Mouse (Mus musculus): Measurements from ENCODE around the gene F2rl3.

The F2rl3 gene

DNA sequence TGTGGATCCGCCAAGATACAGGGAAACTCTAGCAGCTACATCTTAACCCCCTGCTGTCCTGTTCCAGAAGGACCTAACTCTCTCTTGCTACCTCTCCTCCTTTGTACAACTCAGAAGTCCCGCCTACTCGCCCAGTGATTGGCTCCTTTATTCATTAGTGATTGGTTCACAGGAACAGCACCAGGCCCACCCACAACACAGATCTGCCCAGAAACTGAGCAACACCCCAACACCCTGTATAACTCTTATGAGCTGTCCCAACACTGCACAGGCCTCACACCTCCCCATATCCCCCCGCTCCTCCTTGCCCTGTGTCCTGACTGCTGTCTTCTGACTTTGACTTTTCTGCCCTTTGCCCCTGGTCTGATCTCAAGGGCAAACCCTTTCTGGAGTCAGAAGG is 4.0 kb downstream of the F2rl3 start:
- no peak for DNase-seq (ENCODE audit: low read depth, low spot score)

DNA sequence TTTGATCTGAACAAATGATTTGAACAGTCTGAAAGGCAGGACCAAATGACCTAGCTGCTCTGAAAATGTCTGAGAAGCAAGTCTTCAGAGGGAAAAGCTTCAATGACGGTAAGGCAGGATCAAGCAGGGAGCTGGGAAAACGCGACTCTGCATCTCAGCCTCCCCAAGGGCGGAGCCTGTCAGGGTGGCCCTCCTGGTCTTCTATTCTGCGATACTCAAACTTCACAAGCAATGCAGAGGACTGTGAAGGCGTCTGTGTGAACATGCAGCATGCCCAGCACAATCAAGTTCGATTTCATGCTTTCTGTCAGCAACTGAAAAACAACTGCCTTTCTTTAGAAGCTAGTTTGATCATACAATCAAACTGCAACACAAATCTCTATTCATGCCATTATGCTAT is 5.1 kb downstream of the F2rl3 start:
- no peak for DNase-seq (ENCODE audit: low read depth, low spot score)

DNA sequence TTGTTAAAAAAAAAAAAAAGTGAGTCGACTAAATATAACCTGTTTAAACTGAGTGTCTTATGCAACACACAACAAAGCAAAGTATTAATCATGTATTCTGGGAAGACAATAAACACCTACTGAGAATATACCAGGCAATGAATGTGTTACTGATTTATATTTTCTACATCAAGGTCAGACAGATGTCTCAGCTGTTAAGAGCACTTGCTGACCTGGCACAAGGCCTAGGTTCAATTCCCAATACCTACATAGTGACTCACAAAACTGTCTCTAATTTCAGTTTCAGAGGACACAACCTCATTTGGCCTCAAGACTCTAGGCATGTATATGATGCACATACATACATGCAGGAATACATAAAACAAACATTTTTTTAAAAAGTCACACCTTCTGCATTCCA is 16.1 kb downstream of the F2rl3 start:
- DNase-seq (ENCODE audit: low read depth, low spot score), result no peak

DNA sequence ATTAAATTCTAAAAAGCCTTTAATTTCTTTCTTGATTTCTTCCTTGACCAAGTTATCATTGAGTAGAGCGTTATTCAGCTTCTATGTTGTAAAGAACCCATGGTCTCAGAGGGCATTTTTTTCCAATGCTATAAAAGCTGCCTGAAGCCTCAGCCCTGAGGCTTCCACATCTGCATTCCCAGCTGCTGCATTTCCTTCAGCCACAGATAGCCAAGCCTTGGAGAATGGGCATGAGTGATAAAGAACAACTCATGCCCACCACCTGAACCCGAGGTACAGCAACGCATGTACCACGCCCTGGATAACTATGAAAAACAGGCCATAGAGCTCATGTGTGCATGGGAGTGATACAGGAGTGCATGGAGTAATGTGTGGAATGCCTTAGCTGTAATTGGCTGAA is 19.0 kb downstream of the F2rl3 start:
- no peak for DNase-seq (ENCODE audit: low read depth, low spot score)

DNA sequence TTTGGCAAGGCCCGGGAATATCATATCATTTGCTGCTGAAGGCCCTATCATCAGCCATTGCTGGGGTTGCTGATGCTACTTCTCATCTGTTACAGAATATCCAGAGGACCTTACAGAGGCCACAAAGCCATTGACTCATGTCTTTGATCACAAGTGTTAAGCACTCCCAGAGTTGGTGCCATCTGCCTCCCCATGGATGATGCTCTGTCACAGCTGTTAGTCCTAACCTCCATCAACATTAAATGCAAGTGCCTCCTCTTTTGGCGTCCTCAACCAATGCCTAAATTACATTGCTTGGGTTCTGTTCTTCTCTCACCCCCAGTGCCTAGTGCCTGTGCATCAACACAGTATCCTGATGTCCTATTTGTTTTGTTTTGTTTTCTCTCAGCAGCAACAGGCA is 39.9 kb downstream of the F2rl3 start:
- DNase-seq (ENCODE audit: low read depth, low spot score), result no peak

GRCm38 (mm10) chr8:72812690-72813089 is 51.0 kb downstream of the F2rl3 start:
- no peak for DNase-seq (ENCODE audit: low read depth, low spot score)

Measured in CD4-positive helper T cell, adult 2 months (primary cell).